Mouse (Mus musculus): ENCODE measurements at regions not wholly inside any gene's neighbourhood (a gene's known extent, or its start where the extent isn't known, plus 50 kb on each side); places are given as distances from the start of the nearest gene placed in this dataset.

- Histone ChIP-seq H3K4me1 (ENCODE audit: control insufficient read depth, insufficient read depth, insufficient read length, low read length) (no peaks in the 10 kb centered on the region), H3K27ac (replicated peaks; ENCODE audit: low read depth, low read length) (no peak overlapping the region), H3K4me3 (ENCODE audit: insufficient read depth, low read depth, low read length) (no peak overlapping the region)
Observed at GRCm38 (mm10) chr17:76205082-76205481, 653.3 kb upstream of the Fam98a start.

- no peak overlapping the region for H3K27ac ChIP-seq (replicated peaks; ENCODE audit: low read depth, low read length)
- no peak overlapping the region for H3K4me3 ChIP-seq (ENCODE audit: insufficient read depth, low read depth, low read length)
- H3K4me1 ChIP-seq (ENCODE audit: control insufficient read depth, insufficient read depth, insufficient read length, low read length), result no peaks in the 10 kb centered on the region
Observed at GRCm38 (mm10) chr17:76184813-76185212, 633.1 kb upstream of the Fam98a start.

- no peaks in the 10 kb centered on the region for H3K4me1 ChIP-seq (ENCODE audit: control insufficient read depth, insufficient read depth, insufficient read length, low read length)
- H3K4me3 ChIP-seq (ENCODE audit: insufficient read depth, low read depth, low read length), result no peak overlapping the region
- H3K27ac ChIP-seq (replicated peaks; ENCODE audit: low read depth, low read length), result no peak overlapping the region
Observed at GRCm38 (mm10) chr17:76136660-76137495, 585.1 kb upstream of the Fam98a start.

GRCm38 (mm10) chr17:76134030-76134429 lies 582.3 kb upstream of the Fam98a start:
- no peak overlapping the region for H3K27ac ChIP-seq (replicated peaks; ENCODE audit: low read depth, low read length)
- H3K4me3 ChIP-seq (ENCODE audit: insufficient read depth, low read depth, low read length), result no peak overlapping the region
- H3K4me1 ChIP-seq (ENCODE audit: control insufficient read depth, insufficient read depth, insufficient read length, low read length), result no peaks in the 10 kb centered on the region

- Histone ChIP-seq H3K4me3 (ENCODE audit: insufficient read depth, low read depth, low read length) (no peak overlapping the region), H3K4me1 (ENCODE audit: control insufficient read depth, insufficient read depth, insufficient read length, low read length) (no peaks in the 10 kb centered on the region), H3K27ac (replicated peaks; ENCODE audit: low read depth, low read length) (no peak overlapping the region)
Observed at GRCm38 (mm10) chr17:76125260-76125659, 573.5 kb upstream of the Fam98a start.

- H3K4me3 ChIP-seq (ENCODE audit: insufficient read depth, low read depth, low read length), result no peak overlapping the region
- no peaks in the 10 kb centered on the region for H3K4me1 ChIP-seq (ENCODE audit: control insufficient read depth, insufficient read depth, insufficient read length, low read length)
- H3K27ac ChIP-seq (replicated peaks; ENCODE audit: low read depth, low read length), result no peak overlapping the region
Observed at GRCm38 (mm10) chr17:76111315-76112195, 559.8 kb upstream of the Fam98a start.

- no peak overlapping the region for H3K27ac ChIP-seq (replicated peaks; ENCODE audit: low read depth, low read length)
- no peaks in the 10 kb centered on the region for H3K4me1 ChIP-seq (ENCODE audit: control insufficient read depth, insufficient read depth, insufficient read length, low read length)
- H3K4me3 ChIP-seq (ENCODE audit: insufficient read depth, low read depth, low read length), result no peak overlapping the region
Observed at GRCm38 (mm10) chr17:76110856-76111255, 559.1 kb upstream of the Fam98a start.

- H3K27ac ChIP-seq (replicated peaks; ENCODE audit: low read depth, low read length), result no peak overlapping the region
- H3K4me3 ChIP-seq (ENCODE audit: insufficient read depth, low read depth, low read length), result no peak overlapping the region
- H3K4me1 ChIP-seq (ENCODE audit: control insufficient read depth, insufficient read depth, insufficient read length, low read length), result no peaks in the 10 kb centered on the region
Observed at GRCm38 (mm10) chr17:76083536-76083935, 531.8 kb upstream of the Fam98a start.

GRCm38 (mm10) chr17:76081780-76082179 lies 530.0 kb upstream of the Fam98a start:
- Histone ChIP-seq H3K27ac (replicated peaks; ENCODE audit: low read depth, low read length) (no peak overlapping the region), H3K4me1 (ENCODE audit: control insufficient read depth, insufficient read depth, insufficient read length, low read length) (no peaks in the 10 kb centered on the region), H3K4me3 (ENCODE audit: insufficient read depth, low read depth, low read length) (no peak overlapping the region)

- Histone ChIP-seq H3K27ac (replicated peaks; ENCODE audit: low read depth, low read length) (no peak overlapping the region), H3K4me3 (ENCODE audit: insufficient read depth, low read depth, low read length) (no peak overlapping the region), H3K4me1 (ENCODE audit: control insufficient read depth, insufficient read depth, insufficient read length, low read length) (no peaks in the 10 kb centered on the region)
Observed at GRCm38 (mm10) chr17:76046438-76046837, 494.7 kb upstream of the Fam98a start.

- Histone ChIP-seq H3K4me1 (ENCODE audit: control insufficient read depth, insufficient read depth, insufficient read length, low read length) (no peaks in the 10 kb centered on the region), H3K27ac (replicated peaks; ENCODE audit: low read depth, low read length) (no peak overlapping the region)
Observed at GRCm38 (mm10) chr17:76032710-76033109, 481.0 kb upstream of the Fam98a start.

GRCm38 (mm10) chr17:76008011-76008410 lies 456.3 kb upstream of the Fam98a start:
- H3K27ac ChIP-seq (replicated peaks; ENCODE audit: low read depth, low read length), result no peak overlapping the region
- no peak overlapping the region for H3K4me3 ChIP-seq (ENCODE audit: insufficient read depth, low read depth, low read length)
- H3K4me1 ChIP-seq (ENCODE audit: control insufficient read depth, insufficient read depth, insufficient read length, low read length), result no peaks in the 10 kb centered on the region

More at GRCm38 (mm10) chr17:76032710-76033109, 481.0 kb upstream of the Fam98a start:
- H3K4me3 ChIP-seq (ENCODE audit: insufficient read depth, low read depth, low read length), result no peak overlapping the region

GRCm38 (mm10) chr17:76002836-76003235 lies 451.1 kb upstream of the Fam98a start:
- Histone ChIP-seq H3K4me3 (ENCODE audit: insufficient read depth, low read depth, low read length) (no peak overlapping the region), H3K4me1 (ENCODE audit: control insufficient read depth, insufficient read depth, insufficient read length, low read length) (no peaks in the 10 kb centered on the region), H3K27ac (replicated peaks; ENCODE audit: low read depth, low read length) (no peak overlapping the region)

GRCm38 (mm10) chr17:75961371-75961770 lies 409.6 kb upstream of the Fam98a start:
- no peak overlapping the region for H3K4me3 ChIP-seq (ENCODE audit: insufficient read depth, low read depth, low read length)
- H3K27ac ChIP-seq (replicated peaks; ENCODE audit: low read depth, low read length), result no peak overlapping the region
- no peaks in the 10 kb centered on the region for H3K4me1 ChIP-seq (ENCODE audit: control insufficient read depth, insufficient read depth, insufficient read length, low read length)

- no peak overlapping the region for H3K4me3 ChIP-seq (ENCODE audit: insufficient read depth, low read depth, low read length)
- no peaks in the 10 kb centered on the region for H3K4me1 ChIP-seq (ENCODE audit: control insufficient read depth, insufficient read depth, insufficient read length, low read length)
- no peak overlapping the region for H3K27ac ChIP-seq (replicated peaks; ENCODE audit: low read depth, low read length)
Observed at GRCm38 (mm10) chr17:75936686-75937380, 385.1 kb upstream of the Fam98a start.
